Mouse (Mus musculus) CD8-positive naive resting alpha-beta T cell, adult 2 months (primary cell): ENCODE data around the gene Prss38.

ENCODE experiments used
- DNase-seq, 2 experiments: peaks; one replicate each; pipeline ENCODE4 v3.0.0; 2022; ENCODE audit warnings: low read depth in 2 of 2, low spot score in 2 of 2

Prss38 gene

GRCm38 (mm10) chr11:59327625-59328024, 47.8 kb downstream of the Prss38 start:
- no peak for DNase-seq

GRCm38 (mm10) chr11:59324777-59325176, 50.7 kb downstream of the Prss38 start:
- no peak for DNase-seq

- DNase-seq, result no peak
Observed at GRCm38 (mm10) chr11:59322988-59323387, 52.5 kb downstream of the Prss38 start.
